Mouse (Mus musculus) embryonic fibroblast, embryonic 13.5 days (primary cell): Measurements from ENCODE around the gene Ccdc39.

Experiments
- CTCF ChIP-seq: IDR thresholded peaks from 2 replicates; pipeline ENCODE4 v1.5.1; 2011; ENCODE audit warnings: mild to moderate bottlenecking, control low read depth, low read length, moderate library complexity, borderline replicate concordance; ENCODE audit not compliant: insufficient read depth
- POLR2A ChIP-seq: IDR thresholded peaks from 2 replicates; pipeline ENCODE4 v1.6.1; 2011; ENCODE audit warnings: low read depth, mild to moderate bottlenecking, control low read depth, low read length, moderate library complexity

GRCm38 (mm10) chr3:33836576-33836975, 7.5 kb downstream of the Ccdc39 start:
- no peak for TF ChIP-seq POLR2A
- no peak for TF ChIP-seq CTCF
